Mouse (Mus musculus) spleen, adult 2 months (tissue): Measurements from ENCODE around the gene Gpr162. TPM values are rescaled to one million over a fixed set of nuclear protein-coding genes. Genes with fewer than 3 reads are reported as not detected.
A peak's percentile ranks its signal among the peaks of the same experiment; 100 is the strongest.

ENCODE experiments used
- DNase-seq, 2 experiments: peaks; one replicate each; pipeline versions ENCODE4 v3.0.0 to v3.0.0-alpha.2; 2012 to 2021; ENCODE audit warnings: low spot score in 2 of 2, low read depth in 1 of 2
- H3K27ac ChIP-seq: fragments of 200-500 bp; 2 replicates; pipeline ENCODE4 v1.5.1; 2012; ENCODE audit warnings: low read length, inconsistent platforms; ENCODE audit not compliant: insufficient read depth
- H3K27me3 ChIP-seq: fragments of 200-500 bp; 2 replicates; pipeline ENCODE4 v1.6.1; 2012; ENCODE audit warnings: mild to moderate bottlenecking, moderate library complexity, low read length, inconsistent platforms; ENCODE audit not compliant: control insufficient read depth, insufficient read depth
- H3K36me3 ChIP-seq: fragments of 200-500 bp; 2 replicates; pipeline ENCODE4 v1.6.1; 2012; ENCODE audit warnings: mild to moderate bottlenecking, low read length, inconsistent platforms; ENCODE audit not compliant: control insufficient read depth, insufficient read depth
- H3K4me1 ChIP-seq: fragments of 200-500 bp; 2 replicates; pipeline ENCODE4 v1.6.1; 2011; ENCODE audit warnings: inconsistent platforms; ENCODE audit not compliant: control insufficient read depth, insufficient read depth, insufficient read length
- H3K4me3 ChIP-seq: fragments of 200-500 bp; 2 replicates; pipeline ENCODE4 v1.5.1; 2011; ENCODE audit warnings: mild to moderate bottlenecking, inconsistent platforms; ENCODE audit not compliant: insufficient read depth, insufficient read length; ENCODE audit errors: extremely low read depth
- CTCF ChIP-seq: fragments of 200-500 bp; IDR thresholded peaks from 2 replicates; pipeline ENCODE4 v1.5.1; 2011; ENCODE audit warnings: mild to moderate bottlenecking, inconsistent platforms; ENCODE audit not compliant: insufficient read depth, insufficient read length, insufficient replicate concordance; ENCODE audit errors: extremely low read depth
- POLR2A ChIP-seq: fragments of 200-500 bp; IDR thresholded peaks from 2 replicates; pipeline ENCODE4 v1.6.1; 2011; ENCODE audit warnings: low read depth, low read length, inconsistent platforms
- WGBS: fragments of 180-500 bp; shearing (Covaris S2); methylation state at CpG from one replicate; pipeline ENCODE4 v1.1.7; 2018; 5-methylcytosine and 5-hydroxymethylcytosine counted together
- polyA plus RNA-seq: library from polyadenylated mRNA; depleted of rRNA; stranded (reverse); fragments of >200 nt; gene quantifications from 2 replicates; pipeline ENCODE4 v1.2.3, GENCODE M21; 2012; rRNA removed

Gene Gpr162
- 2.7 and 3.0 TPM in 2 replicates for polyA plus RNA-seq

DNA sequence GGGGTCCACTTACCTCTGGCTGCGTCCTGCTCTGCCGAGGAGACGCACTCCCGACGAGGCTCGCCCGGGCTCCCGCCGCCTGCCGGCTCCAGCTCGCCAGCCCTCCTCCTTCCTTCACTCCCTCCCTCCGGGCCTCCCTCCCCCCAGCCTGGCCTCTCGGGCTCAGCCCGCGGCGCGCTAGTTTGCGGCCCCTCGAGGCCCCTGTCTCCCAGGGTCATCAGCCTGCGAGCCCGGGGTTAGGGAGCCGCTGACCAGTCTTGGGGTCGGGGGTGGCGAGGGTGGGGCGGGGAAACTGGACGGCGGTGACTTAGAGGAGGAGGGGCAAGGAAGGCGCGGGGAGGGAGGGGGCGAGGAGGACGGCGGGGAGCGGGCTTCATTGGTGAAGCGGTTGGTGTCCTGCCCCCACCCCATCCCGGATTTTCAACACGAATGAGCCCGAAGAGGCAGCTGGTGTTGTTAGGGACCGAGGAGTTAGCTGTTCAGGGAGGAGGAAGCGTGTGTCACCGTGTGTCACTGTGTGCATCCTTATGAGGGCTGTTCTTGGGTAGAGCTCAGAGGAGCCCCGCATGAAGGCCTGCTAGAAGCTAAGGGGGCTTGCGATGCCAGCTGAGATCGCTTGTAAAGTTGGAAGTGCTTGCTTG is at the start of gene Gpr162:
TSS of gene Gpr162 (minus strand) at position 326 of the 641 bp plus-strand sequence.
- Histone ChIP-seq H3K27ac (no peak within 1 kb of the TSS), H3K4me3 (peak within 1 kb of the TSS; percentile 52), H3K27me3 (peaks cover 12% of the 10 kb centered on the region), H3K36me3 (no peaks in the 10 kb centered on the region), H3K4me1 (peaks cover 5% of the 10 kb centered on the region; the same call in 1 of the 2 replicates)
- WGBS: 2% methylated on average over 38 of the region's 43 CpGs
- TF ChIP-seq POLR2A (no peak), CTCF (no peak)
- DNase-seq: peak in 1 of 2 experiments; percentile 28

GRCm38 (mm10) chr6:124913214-124913613 is 49.4 kb upstream of the Gpr162 start:
- DNase-seq: no peak
- TF ChIP-seq CTCF (no peak), POLR2A (no peak)
- no peak overlapping the region for H3K4me3 ChIP-seq
- peaks cover 7% of the 10 kb centered on the region for H3K27me3 ChIP-seq
- peaks cover 5% of the 10 kb centered on the region; the same call in 1 of the 2 replicates for H3K36me3 ChIP-seq
- no peak overlapping the region for H3K27ac ChIP-seq
- peaks cover 6% of the 10 kb centered on the region for H3K4me1 ChIP-seq
- 70% methylated on average over 6 of the region's 6 CpGs for WGBS

DNA sequence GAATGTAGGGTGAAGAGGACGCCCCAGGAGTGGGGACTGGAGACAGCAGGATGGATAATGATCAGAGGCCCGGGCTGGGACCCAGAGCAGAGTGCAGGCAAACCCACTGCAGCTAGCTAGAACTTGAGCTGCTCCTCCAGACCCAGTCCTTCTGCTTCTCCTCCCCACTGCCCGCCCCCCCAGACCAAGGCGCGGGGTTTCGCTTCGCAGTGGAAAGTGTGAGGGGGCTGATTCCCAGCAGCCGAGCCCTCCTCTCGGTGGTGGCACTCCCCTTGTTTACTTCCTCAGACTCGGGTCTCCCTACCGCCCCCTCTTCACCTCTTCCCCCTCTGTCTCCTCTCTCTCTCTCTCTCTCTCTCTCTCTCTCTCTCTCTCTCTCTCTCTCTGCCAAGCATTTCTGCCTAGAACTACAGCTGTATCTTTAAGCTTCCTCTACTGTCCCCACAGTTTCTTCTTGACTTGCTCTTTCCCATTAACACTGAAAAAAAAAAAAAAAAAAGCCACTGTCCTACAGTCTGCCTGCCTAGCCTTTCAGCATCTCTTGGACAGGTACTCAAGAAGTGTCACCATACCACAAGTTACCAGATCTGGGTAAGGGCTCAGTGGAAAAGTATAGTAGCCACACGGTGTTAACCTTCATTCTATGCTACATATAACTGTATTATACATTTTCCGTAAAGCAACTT is 47.9 kb upstream of the Gpr162 start, which contains the start of gene Lag3:
TSS of gene Lag3 (minus strand) at position 173 of the 686 bp plus-strand sequence.
- H3K4me3 ChIP-seq: 0 out of 2 replicates have a peak within 1 kb of the TSS, but pooled peaks have one; percentile 13
- peaks cover 1% of the 10 kb centered on the region for H3K27me3 ChIP-seq
- 21% methylated on average over 12 of the region's 13 CpGs for WGBS
- no peak for TF ChIP-seq POLR2A
- TF ChIP-seq CTCF: no peak
- H3K4me1 ChIP-seq: peaks cover 9% of the 10 kb centered on the region
- H3K27ac ChIP-seq: 0 out of 2 replicates have a peak within 1 kb of the TSS, but pooled peaks have one; percentile 2
- H3K36me3 ChIP-seq: peaks cover 5% of the 10 kb centered on the region; the same call in 1 of the 2 replicates
- DNase-seq: no peak

DNA sequence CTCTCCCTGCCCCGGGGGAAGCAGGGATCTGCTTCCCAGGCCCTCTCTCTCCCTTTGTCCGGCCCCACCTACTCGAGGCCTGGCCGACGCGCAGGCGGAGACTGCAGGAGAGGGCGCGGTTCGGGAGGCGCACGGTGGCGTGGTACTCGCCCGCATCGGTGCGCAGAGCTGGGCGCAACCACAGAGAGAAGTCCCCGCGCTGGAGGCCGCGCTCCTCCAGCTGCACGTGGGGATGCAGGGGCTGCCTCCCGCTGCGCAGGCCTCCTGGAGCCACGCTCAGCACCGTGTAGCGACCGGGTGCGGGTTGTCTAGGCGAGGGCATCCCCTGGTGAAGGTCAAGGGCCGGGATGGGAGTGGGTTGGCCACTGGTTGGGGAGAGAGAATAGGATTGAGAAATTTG is 46.2 kb upstream of the Gpr162 start:
- no peak overlapping the region for H3K4me3 ChIP-seq
- no peak for DNase-seq
- no peaks in the 10 kb centered on the region; the same call in 1 of the 2 replicates for H3K27me3 ChIP-seq
- 23% methylated on average over 32 of the region's 32 CpGs for WGBS
- no peak overlapping the region for H3K27ac ChIP-seq
- peaks cover 7% of the 10 kb centered on the region for H3K4me1 ChIP-seq
- TF ChIP-seq POLR2A (no peak), CTCF (no peak)
- H3K36me3 ChIP-seq: peaks cover 5% of the 10 kb centered on the region; the same call in 1 of the 2 replicates

GRCm38 (mm10) chr6:124907767-124908166 is 44.0 kb upstream of the Gpr162 start:
- DNase-seq: no peak
- Histone ChIP-seq H3K4me1 (peaks cover 7% of the 10 kb centered on the region), H3K27me3 (no peaks in the 10 kb centered on the region; the same call in 1 of the 2 replicates), H3K36me3 (no peaks in the 10 kb centered on the region), H3K4me3 (no peak overlapping the region), H3K27ac (no peak overlapping the region)
- no peak for TF ChIP-seq CTCF
- TF ChIP-seq POLR2A: no peak
- WGBS: 6% methylated on average over 1 of the region's 1 CpGs

DNA sequence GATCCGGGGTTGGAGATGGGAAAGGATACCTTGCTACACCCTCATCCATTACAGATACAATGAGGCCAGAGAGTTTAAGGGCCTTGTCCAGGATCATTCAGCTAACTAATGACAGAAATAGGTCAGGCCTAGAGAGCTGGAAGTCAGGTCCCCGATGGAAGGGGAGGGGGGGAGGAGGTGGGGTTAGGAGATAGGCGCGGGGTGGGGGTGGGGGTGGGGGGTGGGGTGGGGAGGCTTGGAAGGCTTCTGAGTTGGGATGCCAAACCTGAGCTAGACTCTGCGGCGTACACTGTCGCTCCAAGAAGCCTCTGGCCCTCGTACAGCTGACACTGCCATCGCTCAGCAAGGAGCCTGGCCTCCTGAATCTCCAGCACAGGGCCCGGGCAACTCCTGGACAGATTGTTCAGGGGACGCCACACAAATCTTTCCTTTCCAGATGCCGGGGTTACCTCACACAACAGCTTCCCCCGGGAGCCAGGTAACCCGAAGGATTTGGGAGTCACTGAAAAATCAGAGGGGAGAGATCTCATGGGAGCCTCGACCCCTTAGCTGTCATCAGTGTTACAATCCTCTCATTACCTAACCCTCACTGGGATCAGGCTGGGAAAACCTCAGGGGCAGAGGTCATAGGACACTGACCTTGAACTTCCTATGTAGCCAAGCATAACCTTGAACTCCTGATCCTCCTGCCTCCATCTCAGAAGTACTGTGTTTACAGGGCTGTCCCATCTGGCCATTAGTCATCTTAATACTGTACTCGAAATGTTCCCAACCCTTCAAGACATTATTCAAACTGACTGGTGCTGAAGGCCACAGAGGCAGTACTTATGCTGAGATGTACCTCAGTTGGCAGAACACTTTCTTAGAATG is 41.4 kb upstream of the Gpr162 start:
- no peak overlapping the region for H3K4me3 ChIP-seq
- TF ChIP-seq CTCF: no peak
- TF ChIP-seq POLR2A: no peak
- peaks cover 16% of the 10 kb centered on the region for H3K4me1 ChIP-seq
- H3K27me3 ChIP-seq: no peaks in the 10 kb centered on the region; the same call in 1 of the 2 replicates
- 90% methylated on average over 14 of the region's 16 CpGs for WGBS
- no peak for DNase-seq
- H3K36me3 ChIP-seq: no peaks in the 10 kb centered on the region
- no peak overlapping the region for H3K27ac ChIP-seq
